Mouse (Mus musculus) myocyte (in vitro differentiated cells): ENCODE measurements around the gene Mical2. TPM values are rescaled to one million over a fixed set of nuclear protein-coding genes. Genes with fewer than 3 reads are reported as not detected.

Experiments
- H3K27me3 ChIP-seq: one replicate; pipeline ENCODE4 v1.6.1; 2011; ENCODE audit not compliant: control insufficient read depth, insufficient read depth, insufficient read length
- H3K36me3 ChIP-seq: one replicate; pipeline ENCODE4 v1.6.1; 2011; ENCODE audit not compliant: control insufficient read depth, insufficient read depth
- H3K4me2 ChIP-seq: one replicate; pipeline ENCODE4 v1.6.1; 2011; ENCODE audit warnings: low read depth, control low read depth
- H3K4me3 ChIP-seq: one replicate; pipeline ENCODE4 v1.5.1; 2011; ENCODE audit warnings: mild to moderate bottlenecking, control low read depth, moderate library complexity
- H3K79me2 ChIP-seq: one replicate; pipeline ENCODE4 v1.6.1; 2011; ENCODE audit not compliant: control insufficient read depth, insufficient read depth
- H3ac ChIP-seq: one replicate; pipeline ENCODE4 v1.6.1; 2011; ENCODE audit not compliant: control insufficient read depth, insufficient read length
- CEBPB ChIP-seq: IDR thresholded peaks from 2 replicates; pipeline ENCODE4 v1.6.1; 2011; ENCODE audit warnings: mild to moderate bottlenecking, moderate library complexity; ENCODE audit not compliant: poor library complexity, insufficient read depth, severe bottlenecking
- E2F4 ChIP-seq: IDR thresholded peaks from one replicate; pipeline ENCODE4 v1.6.1; 2011; ENCODE audit warnings: mild to moderate bottlenecking, control low read depth, moderate library complexity; ENCODE audit not compliant: insufficient read depth
- MAX ChIP-seq: IDR thresholded peaks from one replicate; pipeline ENCODE4 v1.6.1; 2011; ENCODE audit warnings: low read depth, mild to moderate bottlenecking, control low read depth
- MYOD1 ChIP-seq, 3 experiments: IDR thresholded peaks; one replicate each; pipeline ENCODE4 v1.6.1; 2011; ENCODE audit warnings: control low read depth in 2 of 3, low read depth in 2 of 3, mild to moderate bottlenecking in 2 of 3, moderate library complexity in 1 of 3; ENCODE audit not compliant: insufficient read length in 2 of 3, control insufficient read depth in 1 of 3
- MYOG ChIP-seq, 3 experiments: IDR thresholded peaks; one replicate each; pipeline ENCODE4 v1.6.1; 2011; ENCODE audit warnings: control low read depth in 2 of 3, low read depth in 2 of 3, mild to moderate bottlenecking in 2 of 3; ENCODE audit not compliant: insufficient read length in 2 of 3, control insufficient read depth in 1 of 3, insufficient read depth in 1 of 3
- POLR2A ChIP-seq: IDR thresholded peaks from one replicate; pipeline ENCODE4 v1.6.1; 2011; ENCODE audit warnings: low read depth, mild to moderate bottlenecking, control low read depth, moderate library complexity; ENCODE audit not compliant: insufficient read length
- POLR2AphosphoS2 ChIP-seq: IDR thresholded peaks from one replicate; pipeline ENCODE4 v1.6.1; 2011; ENCODE audit warnings: low read depth, control low read depth; ENCODE audit not compliant: insufficient read length
- REST ChIP-seq: IDR thresholded peaks from one replicate; pipeline ENCODE4 v1.6.1; 2011; ENCODE audit warnings: mild to moderate bottlenecking, control low read depth, moderate library complexity; ENCODE audit not compliant: insufficient read depth, insufficient read length
- SRF ChIP-seq: IDR thresholded peaks from one replicate; pipeline ENCODE4 v1.6.1; 2011; ENCODE audit warnings: low read depth; ENCODE audit not compliant: control insufficient read depth, insufficient read length
- TCF12 ChIP-seq: IDR thresholded peaks from one replicate; pipeline ENCODE4 v1.6.1; 2011; ENCODE audit warnings: mild to moderate bottlenecking, control low read depth; ENCODE audit not compliant: poor library complexity, insufficient read depth, severe bottlenecking
- TCF3 ChIP-seq: IDR thresholded peaks from one replicate; pipeline ENCODE4 v1.6.1; 2011; ENCODE audit warnings: low read depth, control low read depth; ENCODE audit not compliant: insufficient read length
- USF1 ChIP-seq: IDR thresholded peaks from one replicate; pipeline ENCODE4 v1.6.1; 2011; ENCODE audit warnings: low read depth, mild to moderate bottlenecking, control low read depth, moderate library complexity
- polyA plus RNA-seq: library from polyadenylated mRNA; unstranded; fragments of >200 nt; fragmentation: generic; extraction: Trizol; gene quantifications from one replicate; pipeline ENCODE4 v1.2.1, GENCODE M21; 2012; ENCODE audit warnings: missing spikeins

Mical2 gene
- polyA plus RNA-seq, 1 experiment, result 34.8 TPM

- peak in 1 of 3 experiments; percentile 29 for TF ChIP-seq MYOG (IDR thresholded peaks at IDR 0.05; ENCODE audit: control insufficient read depth in 1 of 3, insufficient read depth in 1 of 3, insufficient read length in 2 of 3, low read depth in 2 of 3)
- TF ChIP-seq TCF3, result no peak
- peaks cover 66% of the 10 kb centered on the region for H3K79me2 ChIP-seq
- no peaks in the 10 kb centered on the region for H3K27me3 ChIP-seq
- no peak overlapping the region for H3K4me3 ChIP-seq
- H3K4me2 ChIP-seq, result peak overlapping the region; percentile 62
- H3K36me3 ChIP-seq, result no peaks in the 10 kb centered on the region
- no peak overlapping the region for H3ac ChIP-seq
Measured at GRCm38 (mm10) chr7:112298871-112299422, 73.3 kb downstream of the Mical2 start.

- TF ChIP-seq MAX (no peak), TCF12 (no peak)
- Histone ChIP-seq H3K4me2 (peak overlapping the region; percentile 62), H3ac (no peak overlapping the region), H3K79me2 (peaks cover 59% of the 10 kb centered on the region), H3K27me3 (no peaks in the 10 kb centered on the region), H3K36me3 (no peaks in the 10 kb centered on the region), H3K4me3 (no peak overlapping the region)
Measured at GRCm38 (mm10) chr7:112299521-112300096, 74.0 kb downstream of the Mical2 start.

GRCm38 (mm10) chr7:112300141-112300540, 74.5 kb downstream of the Mical2 start:
- Histone ChIP-seq H3ac (no peak overlapping the region), H3K4me3 (no peak overlapping the region), H3K79me2 (peaks cover 55% of the 10 kb centered on the region), H3K36me3 (no peaks in the 10 kb centered on the region), H3K27me3 (no peaks in the 10 kb centered on the region), H3K4me2 (peak overlapping the region; percentile 45)
- no peak for TF ChIP-seq CEBPB
- no peak for TF ChIP-seq POLR2A
- no peak for TF ChIP-seq TCF12
- TF ChIP-seq SRF, result no peak
- no peak for TF ChIP-seq USF1

GRCm38 (mm10) chr7:112301052-112301451, 75.4 kb downstream of the Mical2 start:
- H3K4me2 ChIP-seq, result no peak overlapping the region
- no peaks in the 10 kb centered on the region for H3K27me3 ChIP-seq
- H3ac ChIP-seq, result no peak overlapping the region
- peaks cover under 1% of the 10 kb centered on the region for H3K36me3 ChIP-seq
- peaks cover 48% of the 10 kb centered on the region for H3K79me2 ChIP-seq
- TF ChIP-seq E2F4 (no peak), POLR2A (no peak), USF1 (no peak), MYOD1 (IDR thresholded peaks at IDR 0.05; ENCODE audit: control insufficient read depth in 1 of 3, insufficient read length in 2 of 3, low read depth in 2 of 3) (no peak), REST (no peak), MYOG (IDR thresholded peaks at IDR 0.05; ENCODE audit: control insufficient read depth in 1 of 3, insufficient read depth in 1 of 3, insufficient read length in 2 of 3, low read depth in 2 of 3) (no peak), SRF (no peak)
- H3K4me3 ChIP-seq, result no peak overlapping the region

GRCm38 (mm10) chr7:112304382-112304781, 78.7 kb downstream of the Mical2 start:
- TF ChIP-seq CEBPB (peak; percentile 4; the same call in 1 of the 2 replicates), USF1 (no peak), TCF12 (peak; percentile 36), MYOD1 (IDR thresholded peaks at IDR 0.05; ENCODE audit: control insufficient read depth in 1 of 3, insufficient read length in 2 of 3, low read depth in 2 of 3) (peak in 2 of 3 experiments; percentile 53 to 75)
- Histone ChIP-seq H3K4me2 (peak overlapping the region; percentile 67), H3K4me3 (no peak overlapping the region), H3K36me3 (peaks cover 8% of the 10 kb centered on the region), H3K27me3 (no peaks in the 10 kb centered on the region), H3ac (no peak overlapping the region), H3K79me2 (peaks cover 39% of the 10 kb centered on the region)

GRCm38 (mm10) chr7:112309289-112310016, 83.8 kb downstream of the Mical2 start:
- H3K4me3 ChIP-seq, result no peak overlapping the region
- peaks cover 6% of the 10 kb centered on the region for H3K79me2 ChIP-seq
- H3K4me2 ChIP-seq, result no peak overlapping the region
- no peaks in the 10 kb centered on the region for H3K27me3 ChIP-seq
- no peak overlapping the region for H3ac ChIP-seq
- TF ChIP-seq SRF (no peak), USF1 (no peak), MYOG (IDR thresholded peaks at IDR 0.05; ENCODE audit: control insufficient read depth in 1 of 3, insufficient read depth in 1 of 3, insufficient read length in 2 of 3, low read depth in 2 of 3) (no peak), POLR2AphosphoS2 (no peak), CEBPB (no peak), MYOD1 (IDR thresholded peaks at IDR 0.05; ENCODE audit: control insufficient read depth in 1 of 3, insufficient read length in 2 of 3, low read depth in 2 of 3) (no peak), E2F4 (no peak), TCF12 (no peak), MAX (no peak)
- H3K36me3 ChIP-seq, result peaks cover 39% of the 10 kb centered on the region
